Mouse (Mus musculus): ENCODE measurements around the gene Stk38.
"Not testable (repeated sequence)": the region's sequence is repeated elsewhere in the genome, so short reads cannot be mapped to it uniquely, and the experiment has no call there.

Gene Stk38

GRCm38 (mm10) chr17:29007641-29008325 lies at the start of gene Stk38:
Stk38 (minus strand) TSS chr17:29007995.
- DNase-seq: peak; percentile 90 to 93

GRCm38 (mm10) chr17:29057361-29057890 lies 49.6 kb upstream of the Stk38 start:
- no peak for DNase-seq

- DNase-seq: no peak
Observed at GRCm38 (mm10) chr17:29056699-29057151, 48.9 kb upstream of the Stk38 start.

- DNase-seq: no peak
Observed at GRCm38 (mm10) chr17:29056207-29056606, 48.4 kb upstream of the Stk38 start.

GRCm38 (mm10) chr17:29055586-29055985 lies 47.8 kb upstream of the Stk38 start:
- DNase-seq: no peak

- no peak for DNase-seq
Observed at GRCm38 (mm10) chr17:29054429-29054828, 46.6 kb upstream of the Stk38 start.

- peak; percentile 84 to 86 for DNase-seq
Observed at GRCm38 (mm10) chr17:29053841-29054240, 46.0 kb upstream of the Stk38 start.

- no peak for DNase-seq
Observed at GRCm38 (mm10) chr17:29053067-29053466, 45.3 kb upstream of the Stk38 start.

GRCm38 (mm10) chr17:29050791-29051190 lies 43.0 kb upstream of the Stk38 start:
- DNase-seq: no peak

GRCm38 (mm10) chr17:29049923-29050322 lies 42.1 kb upstream of the Stk38 start:
- no peak for DNase-seq

GRCm38 (mm10) chr17:29049508-29049889 lies 41.7 kb upstream of the Stk38 start:
- no peak for DNase-seq

- DNase-seq: peak; percentile 83 to 87
Observed at GRCm38 (mm10) chr17:29048748-29049507, 41.1 kb upstream of the Stk38 start.

GRCm38 (mm10) chr17:29047697-29048514 lies 40.1 kb upstream of the Stk38 start:
- DNase-seq: no peak

GRCm38 (mm10) chr17:29046863-29047262 lies 39.1 kb upstream of the Stk38 start:
- no peak for DNase-seq

GRCm38 (mm10) chr17:29045741-29046530 lies 38.1 kb upstream of the Stk38 start:
- peak; percentile 78 to 85 for DNase-seq

GRCm38 (mm10) chr17:29044925-29045319 lies 37.1 kb upstream of the Stk38 start:
- DNase-seq: no peak

GRCm38 (mm10) chr17:29044146-29044924 lies 36.5 kb upstream of the Stk38 start:
- DNase-seq: no peak

GRCm38 (mm10) chr17:29043583-29043982 lies 35.8 kb upstream of the Stk38 start:
- no peak for DNase-seq

- DNase-seq: no peak
Observed at GRCm38 (mm10) chr17:29042569-29042968, 34.8 kb upstream of the Stk38 start.

- DNase-seq: not testable (repeated sequence)
Observed at GRCm38 (mm10) chr17:29041632-29042031, 33.8 kb upstream of the Stk38 start.

GRCm38 (mm10) chr17:29039351-29039750 lies 31.6 kb upstream of the Stk38 start:
- DNase-seq: no peak

All from lung, adult 18-20 months (tissue).